Mouse (Mus musculus) left cerebral cortex, postnatal 25 days (tissue): ENCODE measurements around the gene Iqgap2. TPM values are rescaled to one million over a fixed set of nuclear protein-coding genes. Genes with fewer than 3 reads are reported as not detected.

Experiments
- DNase-seq, 2 experiments: peaks; one replicate each; pipeline ENCODE4 v3.0.0; 2022; ENCODE audit warnings: low spot score in 2 of 2, mixed read lengths in 1 of 2
- intact Hi-C: fragments of 180-260 bp; cut with DNase I; formaldehyde crosslinking; loops from one replicate; pipeline ENCODE4 v1.15.1; 2025
- total RNA-seq, 2 experiments: library from RNA; stranded (reverse); gene quantifications; 2 replicates each; pipeline ENCODE4 v1.2.3; 2021

Iqgap2 gene
- total RNA-seq, 2 experiments from 2014 or later, result 16.8 to 19.0 TPM

- DNase-seq, result no peak
- intact Hi-C loops, result no loop called here
Measured at GRCm38 (mm10) chr13:95888621-95889020, 3.1 kb downstream of the Iqgap2 start.

GRCm38 (mm10) chr13:95888170-95888569 is 3.6 kb downstream of the Iqgap2 start:
- intact Hi-C loops, result no loop called here
- DNase-seq, result no peak

- DNase-seq, result no peak
- intact Hi-C loops, result no loop called here
Measured at GRCm38 (mm10) chr13:95887375-95887774, 4.3 kb downstream of the Iqgap2 start.

- DNase-seq, result no peak
- intact Hi-C loops, result no loop called here
Measured at GRCm38 (mm10) chr13:95884455-95884854, 7.3 kb downstream of the Iqgap2 start.

- no peak for DNase-seq
- intact Hi-C loops, result no loop called here
Measured at GRCm38 (mm10) chr13:95882001-95882400, 9.7 kb downstream of the Iqgap2 start.

- no peak for DNase-seq
- intact Hi-C loops, result no loop called here
Measured at GRCm38 (mm10) chr13:95881427-95881826, 10.3 kb downstream of the Iqgap2 start.

- DNase-seq, result no peak
- intact Hi-C loops, result no loop called here
Measured at GRCm38 (mm10) chr13:95880633-95881032, 11.1 kb downstream of the Iqgap2 start.

- DNase-seq, result peak in 1 of 2 experiments; percentile 62
- intact Hi-C loops, result no loop called here
Measured at GRCm38 (mm10) chr13:95871993-95872392, 19.7 kb downstream of the Iqgap2 start.

GRCm38 (mm10) chr13:95870626-95871025 is 21.1 kb downstream of the Iqgap2 start:
- DNase-seq, result no peak
- intact Hi-C loops, result no loop called here

- intact Hi-C loops, result no loop called here
- no peak for DNase-seq
Measured at GRCm38 (mm10) chr13:95868896-95869540, 22.7 kb downstream of the Iqgap2 start.

GRCm38 (mm10) chr13:95862201-95862600 is 29.5 kb downstream of the Iqgap2 start:
- intact Hi-C loops, result no loop called here
- DNase-seq, result no peak

- intact Hi-C loops, result no loop called here
- DNase-seq, result no peak
Measured at GRCm38 (mm10) chr13:95859271-95859670, 32.5 kb downstream of the Iqgap2 start.

GRCm38 (mm10) chr13:95858866-95859265 is 32.9 kb downstream of the Iqgap2 start:
- intact Hi-C loops, result no loop called here

GRCm38 (mm10) chr13:95855537-95855936 is 36.2 kb downstream of the Iqgap2 start:
- DNase-seq, result no peak
- intact Hi-C loops, result no loop called here

More at GRCm38 (mm10) chr13:95858866-95859265, 32.9 kb downstream of the Iqgap2 start:
- DNase-seq, result no peak

GRCm38 (mm10) chr13:95851611-95852010 is 40.1 kb downstream of the Iqgap2 start:
- no peak for DNase-seq
- intact Hi-C loops, result no loop called here

GRCm38 (mm10) chr13:95850451-95850850 is 41.3 kb downstream of the Iqgap2 start:
- no peak for DNase-seq
- intact Hi-C loops, result no loop called here

- intact Hi-C loops, result no loop called here
- DNase-seq, result peak; percentile 36 to 84
Measured at GRCm38 (mm10) chr13:95849501-95850007, 42.2 kb downstream of the Iqgap2 start.

- no peak for DNase-seq
- intact Hi-C loops, result no loop called here
Measured at GRCm38 (mm10) chr13:95846364-95846763, 45.4 kb downstream of the Iqgap2 start.

- intact Hi-C loops, result no loop called here
- no peak for DNase-seq
Measured at GRCm38 (mm10) chr13:95844950-95845349, 46.8 kb downstream of the Iqgap2 start.

- intact Hi-C loops, result no loop called here
- peak in 1 of 2 experiments; percentile 52 for DNase-seq
Measured at GRCm38 (mm10) chr13:95843411-95844026, 48.2 kb downstream of the Iqgap2 start.

GRCm38 (mm10) chr13:95842803-95843202 is 48.9 kb downstream of the Iqgap2 start:
- no peak for DNase-seq
- intact Hi-C loops, result no loop called here
